In the genomic region with DNA sequence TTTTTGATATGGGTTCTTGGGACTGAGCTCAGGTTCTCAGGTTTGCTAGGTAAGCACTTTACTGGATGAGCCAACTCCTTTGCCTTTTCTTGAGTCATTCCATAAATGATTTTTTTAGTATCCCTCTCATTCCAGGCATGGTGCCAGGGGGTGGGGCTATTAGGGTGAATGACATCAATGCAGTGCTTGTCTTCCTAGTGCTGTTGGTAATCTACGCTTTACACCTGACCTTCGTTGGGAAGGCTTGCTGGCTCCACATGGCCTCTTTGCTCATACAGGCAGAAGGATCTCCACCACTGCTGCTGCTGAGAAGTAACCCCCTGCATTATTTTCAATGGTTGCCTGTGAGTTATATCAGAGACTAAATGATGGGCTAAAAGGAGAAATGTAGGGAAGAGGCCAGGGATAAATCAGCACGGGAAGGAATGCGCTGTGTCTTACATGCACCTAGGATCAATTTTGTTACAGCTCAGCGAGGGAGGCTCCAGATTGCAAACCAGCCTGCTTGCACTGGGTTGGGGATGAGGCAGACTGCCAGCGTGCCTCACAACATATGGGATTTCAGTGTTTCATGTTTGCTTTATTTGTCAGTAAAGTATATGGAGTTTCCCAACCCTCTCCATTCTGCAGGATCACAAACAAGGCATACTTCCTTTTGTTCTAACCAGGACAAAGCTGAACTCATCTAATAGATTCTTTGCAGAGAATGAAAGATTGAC, we compare ENCODE assay signal across 10 mouse cellular contexts.
DNase-seq lines count a peak whose midpoint lies in the region; ATAC-seq lines count a peak whose summit lies in the region.
"Had no signal": no experiment of that assay in that cellular context is flagged by ENCODE, and none has a peak within 500 bp of the region (broad histone marks: within the 10 kb centered on the region; RNA-seq: fewer than 3 reads in every experiment).

No protein-coding gene starts in this region.

- WGBS in kidney, embryonic 15.5 days: 80% methylated on average over 6 of the region's 6 CpGs

- no peaks in the 10 kb centered on the region for H3K36me3 ChIP-seq in kidney, embryonic 15.5 days
- H3K36me3 ChIP-seq: embryonic facial prominence, embryonic 12.5 days; G1E had no signal

- H3K9ac ChIP-seq in kidney, embryonic 15.5 days: no peak overlapping the region
- H3K9ac ChIP-seq: embryonic facial prominence, embryonic 12.5 days had no signal

- no peak overlapping the region for H3K27ac ChIP-seq in kidney, embryonic 15.5 days
- H3K27ac ChIP-seq: embryonic facial prominence, embryonic 12.5 days had no signal

- no peaks in the 10 kb centered on the region for H3K27me3 ChIP-seq in kidney, embryonic 15.5 days
- H3K27me3 ChIP-seq: embryonic facial prominence, embryonic 12.5 days had no signal

- H3K9me3 ChIP-seq in kidney, embryonic 15.5 days (replicated peaks): no peaks in the 10 kb centered on the region
- H3K9me3 ChIP-seq: embryonic facial prominence, embryonic 12.5 days had no signal

- H3K4me3 ChIP-seq in kidney, embryonic 15.5 days (replicated peaks): no peak overlapping the region
- H3K4me3 ChIP-seq: embryonic facial prominence, embryonic 12.5 days had no signal

- no peaks in the 10 kb centered on the region for H3K4me1 ChIP-seq in kidney, embryonic 15.5 days
- H3K4me1 ChIP-seq: embryonic facial prominence, embryonic 12.5 days had no signal

- DNase-seq in kidney, adult 18-20 months: peak; percentile 3
- DNase-seq in adrenal gland, postnatal 36 days: peak; percentile 86 to 88
- DNase-seq in layer of hippocampus, adult 9-10 months (ENCODE audit: low spot score): peak; percentile 75
- peak; percentile 77 for DNase-seq in lung, postnatal 36 days
- no peak for DNase-seq in embryo, embryonic 10.5 days (ENCODE audit: low spot score)
- DNase-seq in T-cell, adult 2 months (ENCODE audit: low spot score): no peak
- no peak for DNase-seq in urinary bladder, adult 18-20 months (ENCODE audit: low spot score in 2 of 2)

- no peak overlapping the region for H3K4me2 ChIP-seq in kidney, embryonic 15.5 days
- H3K4me2 ChIP-seq: embryonic facial prominence, embryonic 12.5 days had no signal

- no peak for ATAC-seq in kidney, embryonic 15.5 days (replicated peaks; ENCODE audit: low FRiP score)

Comparison
In these comparisons a context has a peak if more than half of its experiments do, and no peak if none do; other contexts are left out.
1. DNase-seq: peak in kidney, adult 18-20 months (single experiment), adrenal gland, postnatal 36 days (2 of 2), layer of hippocampus, adult 9-10 months (single experiment) and lung, postnatal 36 days (single experiment); none in embryo, embryonic 10.5 days (single experiment), T-cell, adult 2 months (single experiment) and urinary bladder, adult 18-20 months (0 of 2).